Mouse (Mus musculus) embryonic facial prominence, embryonic 12.5 days (tissue): Measurements from ENCODE around the gene L3mbtl1. TPM values are rescaled to one million over a fixed set of nuclear protein-coding genes. Genes with fewer than 3 reads are reported as not detected.

Source experiments
- ATAC-seq: fragments of 200-750 bp; cut with Nextera tagmentation; 2 replicates; pipeline ENCODE4 v1.8.0; 2017; ENCODE audit not compliant: insufficient number of reproducible peaks, insufficient read depth, low FRiP score, low TSS enrichment
- H3K27ac ChIP-seq: fragments of 300-500 bp; sonication (generic); 2 replicates; pipeline ENCODE4 v1.5.1; 2016; ENCODE audit warnings: mild to moderate bottlenecking
- H3K27me3 ChIP-seq: fragments of 300-500 bp; sonication (generic); 2 replicates; pipeline ENCODE4 v1.6.1; 2016; ENCODE audit warnings: mild to moderate bottlenecking, moderate library complexity
- H3K36me3 ChIP-seq: fragments of 300-500 bp; sonication (generic); 2 replicates; pipeline ENCODE4 v1.6.1; 2016; ENCODE audit warnings: mild to moderate bottlenecking
- H3K4me1 ChIP-seq: fragments of 300-500 bp; sonication (generic); 2 replicates; pipeline ENCODE4 v1.6.1; 2016
- H3K4me2 ChIP-seq: fragments of 300-500 bp; sonication (generic); replicated peaks from 2 replicates; pipeline ENCODE4 v1.6.1; 2016; ENCODE audit warnings: mild to moderate bottlenecking, moderate library complexity
- H3K4me3 ChIP-seq: fragments of 300-500 bp; sonication (generic); 2 replicates; pipeline ENCODE4 v1.5.1; 2016; ENCODE audit warnings: mild to moderate bottlenecking
- H3K9ac ChIP-seq: fragments of 300-500 bp; sonication (generic); 2 replicates; pipeline ENCODE4 v1.6.1; 2016; ENCODE audit warnings: mild to moderate bottlenecking, moderate library complexity
- H3K9me3 ChIP-seq: fragments of 300-500 bp; sonication (generic); 2 replicates; pipeline ENCODE4 v1.6.1; 2016; ENCODE audit warnings: mild to moderate bottlenecking, moderate library complexity
- WGBS: fragments of 180-500 bp; shearing (Covaris S2); methylation state at CpG from one replicate; pipeline ENCODE4 v1.1.7; 2016; 5-methylcytosine and 5-hydroxymethylcytosine counted together
- polyA plus RNA-seq: library from polyadenylated mRNA; unstranded; fragments of >200 nt; fragmentation: Nextera tagmentation; extraction: Ambion mirVana; gene quantifications from 2 replicates; pipeline ENCODE4 v1.2.1, GENCODE M21; 2016

Gene L3mbtl1
- polyA plus RNA-seq, 1 experiment from 2014 or later, result 0.17 TPM

GRCm38 (mm10) chr2:162975157-162975775, 32.0 kb downstream of the L3mbtl1 start:
- H3K4me1 ChIP-seq, result peaks cover 10% of the 10 kb centered on the region
- H3K4me3 ChIP-seq, result no peak overlapping the region
- no peaks in the 10 kb centered on the region for H3K9me3 ChIP-seq
- ATAC-seq, result no peak; the same call in 1 of the 2 replicates
- no peaks in the 10 kb centered on the region for H3K27me3 ChIP-seq
- H3K9ac ChIP-seq, result no peak overlapping the region
- WGBS, result 74% methylated on average over 11 of the region's 11 CpGs
- no peaks in the 10 kb centered on the region for H3K36me3 ChIP-seq
- H3K27ac ChIP-seq, result no peak overlapping the region
- no peak overlapping the region for H3K4me2 ChIP-seq

- ATAC-seq, result no peak
- Histone ChIP-seq H3K27me3 (no peaks in the 10 kb centered on the region), H3K4me1 (peaks cover 10% of the 10 kb centered on the region), H3K9me3 (no peaks in the 10 kb centered on the region), H3K27ac (no peak overlapping the region), H3K9ac (no peak overlapping the region), H3K36me3 (no peaks in the 10 kb centered on the region), H3K4me3 (no peak overlapping the region), H3K4me2 (no peak overlapping the region)
- 63% methylated on average over 4 of the region's 4 CpGs for WGBS
Measured at GRCm38 (mm10) chr2:162976001-162976400, 32.7 kb downstream of the L3mbtl1 start.

- Histone ChIP-seq H3K9ac (no peak overlapping the region), H3K4me3 (no peak overlapping the region), H3K4me2 (no peak overlapping the region), H3K9me3 (no peaks in the 10 kb centered on the region), H3K27ac (no peak overlapping the region), H3K36me3 (no peaks in the 10 kb centered on the region), H3K27me3 (no peaks in the 10 kb centered on the region), H3K4me1 (no peaks in the 10 kb centered on the region)
- ATAC-seq, result no peak
- 88% methylated on average over 6 of the region's 6 CpGs for WGBS
Measured at GRCm38 (mm10) chr2:162984381-162984780, 41.1 kb downstream of the L3mbtl1 start.

GRCm38 (mm10) chr2:162985923-162986322, 42.7 kb downstream of the L3mbtl1 start:
- Histone ChIP-seq H3K27ac (no peak overlapping the region), H3K9me3 (no peaks in the 10 kb centered on the region), H3K4me3 (no peak overlapping the region), H3K36me3 (no peaks in the 10 kb centered on the region), H3K4me1 (no peaks in the 10 kb centered on the region), H3K9ac (no peak overlapping the region), H3K4me2 (no peak overlapping the region), H3K27me3 (no peaks in the 10 kb centered on the region)
- 55% methylated on average over 3 of the region's 3 CpGs for WGBS
- ATAC-seq, result no peak

- Histone ChIP-seq H3K4me2 (no peak overlapping the region), H3K27me3 (no peaks in the 10 kb centered on the region), H3K9me3 (no peaks in the 10 kb centered on the region), H3K27ac (no peak overlapping the region), H3K9ac (no peak overlapping the region), H3K36me3 (no peaks in the 10 kb centered on the region), H3K4me1 (no peaks in the 10 kb centered on the region), H3K4me3 (no peak overlapping the region)
- WGBS, result 73% methylated on average over 3 of the region's 3 CpGs
- no peak for ATAC-seq
Measured at GRCm38 (mm10) chr2:162986764-162987163, 43.5 kb downstream of the L3mbtl1 start.

- Histone ChIP-seq H3K27ac (no peak within 1 kb of the TSS), H3K4me3 (no peak within 1 kb of the TSS), H3K36me3 (no peaks in the 10 kb centered on the region), H3K9me3 (no peaks in the 10 kb centered on the region), H3K4me1 (no peaks in the 10 kb centered on the region), H3K4me2 (no peak within 1 kb of the TSS), H3K27me3 (no peaks in the 10 kb centered on the region), H3K9ac (no peak within 1 kb of the TSS)
- no peak for ATAC-seq
- 60% methylated on average over 8 of the region's 8 CpGs for WGBS
Measured at GRCm38 (mm10) chr2:162987218-162987617, 43.9 kb downstream of the L3mbtl1 start, which contains the start of gene Sgk2. Sgk2 (plus strand) TSS chr2:162987330.

GRCm38 (mm10) chr2:162988235-162988634, 45.0 kb downstream of the L3mbtl1 start:
- Histone ChIP-seq H3K36me3 (no peaks in the 10 kb centered on the region), H3K4me3 (no peak overlapping the region), H3K9me3 (no peaks in the 10 kb centered on the region), H3K4me2 (no peak overlapping the region), H3K9ac (no peak overlapping the region), H3K27ac (no peak overlapping the region), H3K4me1 (no peaks in the 10 kb centered on the region), H3K27me3 (no peaks in the 10 kb centered on the region)
- WGBS, result 86% methylated on average over 4 of the region's 4 CpGs
- no peak for ATAC-seq

- Histone ChIP-seq H3K4me3 (no peak overlapping the region), H3K27me3 (no peaks in the 10 kb centered on the region), H3K9me3 (no peaks in the 10 kb centered on the region), H3K4me1 (no peaks in the 10 kb centered on the region), H3K4me2 (no peak overlapping the region), H3K27ac (no peak overlapping the region), H3K36me3 (no peaks in the 10 kb centered on the region), H3K9ac (no peak overlapping the region)
- no peak for ATAC-seq
- WGBS, result 34% methylated on average over 6 of the region's 6 CpGs
Measured at GRCm38 (mm10) chr2:162991394-162992083, 48.3 kb downstream of the L3mbtl1 start.

GRCm38 (mm10) chr2:162992084-162992437, 48.8 kb downstream of the L3mbtl1 start:
- H3K27ac ChIP-seq, result no peak overlapping the region
- ATAC-seq, result no peak
- no peaks in the 10 kb centered on the region for H3K27me3 ChIP-seq
- no peaks in the 10 kb centered on the region for H3K36me3 ChIP-seq
- no peaks in the 10 kb centered on the region for H3K9me3 ChIP-seq
- no peak overlapping the region for H3K9ac ChIP-seq
- H3K4me3 ChIP-seq, result no peak overlapping the region
- no peaks in the 10 kb centered on the region for H3K4me1 ChIP-seq
- no peak overlapping the region for H3K4me2 ChIP-seq

- Histone ChIP-seq H3K9me3 (no peaks in the 10 kb centered on the region), H3K4me3 (no peak overlapping the region), H3K27me3 (no peaks in the 10 kb centered on the region), H3K4me1 (no peaks in the 10 kb centered on the region), H3K9ac (no peak overlapping the region), H3K27ac (no peak overlapping the region), H3K36me3 (no peaks in the 10 kb centered on the region), H3K4me2 (no peak overlapping the region)
- WGBS, result 81% methylated on average over 9 of the region's 9 CpGs
- no peak for ATAC-seq
Measured at GRCm38 (mm10) chr2:162993881-162994616, 50.8 kb downstream of the L3mbtl1 start.

- Histone ChIP-seq H3K27me3 (no peaks in the 10 kb centered on the region), H3K9ac (no peak overlapping the region), H3K9me3 (no peaks in the 10 kb centered on the region), H3K36me3 (no peaks in the 10 kb centered on the region), H3K27ac (no peak overlapping the region), H3K4me1 (no peaks in the 10 kb centered on the region), H3K4me3 (peak overlapping the region; percentile 22; the same call in 1 of the 2 replicates), H3K4me2 (peak overlapping the region; percentile 37)
- no peak for ATAC-seq
- 33% methylated on average over 18 of the region's 18 CpGs for WGBS
Measured at GRCm38 (mm10) chr2:162998528-162999230, 55.4 kb downstream of the L3mbtl1 start.
